Mouse (Mus musculus) CH12.LX (cell line): ENCODE results near the gene Lrrc28. TPM values are rescaled to one million over a fixed set of nuclear protein-coding genes. Genes with fewer than 3 reads are reported as not detected.

Experiments
- DNase-seq: peaks from one replicate; pipeline ENCODE4 v3.0.0-alpha.2; 2013; ENCODE audit errors: extremely low read depth
- H3K27ac ChIP-seq: 2 replicates; pipeline ENCODE4 v1.5.1; 2012; ENCODE audit warnings: low read depth, mild to moderate bottlenecking, control low read depth, moderate library complexity; ENCODE audit not compliant: insufficient read depth
- H3K27me3 ChIP-seq: replicated peaks from 2 replicates; pipeline ENCODE3; 2012; ENCODE audit warnings: inconsistent platforms
- H3K36me3 ChIP-seq, 2 experiments: replicated peaks in 1 of 2; 2 replicates each; pipeline versions ENCODE3 to v1.6.1; 2012; ENCODE audit warnings: inconsistent platforms in 1 of 2, low read length in 1 of 2, mild to moderate bottlenecking in 1 of 2, mixed read lengths in 1 of 2, moderate library complexity in 1 of 2; ENCODE audit not compliant: control insufficient read depth in 1 of 2, insufficient read depth in 1 of 2
- H3K4me1 ChIP-seq, 2 experiments: 2 replicates each; pipeline ENCODE4 v1.6.1; 2012; ENCODE audit warnings: inconsistent platforms in 1 of 2, moderate library complexity in 1 of 2; ENCODE audit not compliant: insufficient read depth in 2 of 2, control insufficient read depth in 1 of 2
- H3K4me2 ChIP-seq: 2 replicates; pipeline ENCODE4 v1.6.1; 2012; ENCODE audit warnings: low read depth, mild to moderate bottlenecking, control low read depth; ENCODE audit not compliant: poor library complexity, insufficient read depth, severe bottlenecking
- H3K4me3 ChIP-seq, 3 experiments: fragments of 150-350 bp in 1 of 3; sonication (generic) in 1 of 3; replicated peaks in 1 of 3; 2 replicates each; pipeline versions ENCODE3 to v1.5.1; 2011 to 2012; ENCODE audit warnings: low read depth in 2 of 3, low read length in 2 of 3, mild to moderate bottlenecking in 2 of 3, moderate library complexity in 2 of 3, control low read depth in 1 of 3, improper control_type of control experiment in 1 of 3, inconsistent platforms in 1 of 3, mixed read lengths in 1 of 3; ENCODE audit not compliant: poor library complexity in 1 of 3
- H3K79me2 ChIP-seq: replicated peaks from 2 replicates; pipeline ENCODE4 v1.6.1; 2012; ENCODE audit warnings: mild to moderate bottlenecking, moderate library complexity; ENCODE audit not compliant: control insufficient read depth, poor library complexity, insufficient read depth, severe bottlenecking; ENCODE audit errors: extremely low read depth
- H3K9ac ChIP-seq: 2 replicates; pipeline ENCODE4 v1.6.1; 2012; ENCODE audit warnings: low read depth, mild to moderate bottlenecking, control low read depth, moderate library complexity; ENCODE audit not compliant: insufficient read depth
- H3K9me3 ChIP-seq: replicated peaks from 2 replicates; pipeline ENCODE3; 2012; ENCODE audit warnings: low read length, inconsistent platforms, mixed read lengths
- BHLHE40 ChIP-seq: IDR thresholded peaks from 2 replicates; pipeline ENCODE4 v1.6.1; 2011; ENCODE audit warnings: mild to moderate bottlenecking, low read depth, low read length, improper control_type of control experiment
- CHD1 ChIP-seq: IDR thresholded peaks from 2 replicates; pipeline ENCODE4 v1.6.1; 2012; ENCODE audit warnings: low read depth, low read length, improper control_type of control experiment, inconsistent platforms
- CHD2 ChIP-seq: IDR thresholded peaks from 2 replicates; pipeline ENCODE4 v1.6.1; 2011; ENCODE audit warnings: low read length, improper control_type of control experiment
- CTCF ChIP-seq, 2 experiments: IDR thresholded peaks in 1 of 2; conservative IDR thresholded peaks in 1 of 2; 2 replicates each; pipeline ENCODE4 v1.5.1; 2011 to 2012; ENCODE audit warnings: low read depth in 2 of 2, low read length in 2 of 2, improper control_type of control experiment in 1 of 2, inconsistent platforms in 1 of 2, mild to moderate bottlenecking in 1 of 2, moderate library complexity in 1 of 2
- E2F4 ChIP-seq: IDR thresholded peaks from 2 replicates; pipeline ENCODE4 v1.6.1; 2011; ENCODE audit warnings: low read depth, low read length, improper control_type of control experiment; ENCODE audit not compliant: insufficient replicate concordance
- ELF1 ChIP-seq: IDR thresholded peaks from 2 replicates; pipeline ENCODE4 v1.6.1; 2014; ENCODE audit warnings: low read depth, mild to moderate bottlenecking, inconsistent platforms, low read length, improper control_type of control experiment
- EP300 ChIP-seq: IDR thresholded peaks from 2 replicates; pipeline ENCODE4 v1.6.1; 2011; ENCODE audit warnings: low read length, improper control_type of control experiment
- ETS1 ChIP-seq: conservative IDR thresholded peaks from 2 replicates; pipeline ENCODE4 v1.6.1; 2012; ENCODE audit warnings: low read depth, mild to moderate bottlenecking, inconsistent platforms, low read length, improper control_type of control experiment, moderate library complexity
- GABPA ChIP-seq: IDR thresholded peaks from 2 replicates; pipeline ENCODE4 v1.6.1; 2012; ENCODE audit warnings: low read depth, low read length, improper control_type of control experiment, inconsistent platforms; ENCODE audit not compliant: insufficient replicate concordance
- JUND ChIP-seq: conservative IDR thresholded peaks from 2 replicates; pipeline ENCODE4 v1.6.1; 2011; ENCODE audit warnings: low read depth, low read length, improper control_type of control experiment
- KAT2A ChIP-seq: IDR thresholded peaks from 2 replicates; pipeline ENCODE4 v1.6.1; 2012; ENCODE audit warnings: low read length, improper control_type of control experiment, inconsistent platforms; ENCODE audit not compliant: insufficient replicate concordance
- MAFK ChIP-seq: IDR thresholded peaks from 2 replicates; pipeline ENCODE4 v1.6.1; 2011; ENCODE audit warnings: low read length, improper control_type of control experiment; ENCODE audit not compliant: insufficient replicate concordance
- MAX ChIP-seq: IDR thresholded peaks from 2 replicates; pipeline ENCODE4 v1.6.1; 2011; ENCODE audit warnings: low read length, improper control_type of control experiment
- MAZ ChIP-seq: IDR thresholded peaks from 2 replicates; pipeline ENCODE4 v1.6.1; 2012; ENCODE audit warnings: low read depth, mild to moderate bottlenecking, inconsistent platforms, low read length, improper control_type of control experiment, moderate library complexity
- MYC ChIP-seq: IDR thresholded peaks from 2 replicates; pipeline ENCODE4 v1.6.1; 2011; ENCODE audit warnings: low read depth, mild to moderate bottlenecking, improper control_type of control experiment, low read length
- NELFE ChIP-seq: IDR thresholded peaks from 2 replicates; pipeline ENCODE4 v1.6.1; 2011; ENCODE audit warnings: low read depth, low read length, improper control_type of control experiment
- NRF1 ChIP-seq: IDR thresholded peaks from 2 replicates; pipeline ENCODE4 v1.6.1; 2014; ENCODE audit warnings: low read depth, mild to moderate bottlenecking, inconsistent platforms, low read length, improper control_type of control experiment, moderate library complexity
- PAX5 ChIP-seq: IDR thresholded peaks from 2 replicates; pipeline ENCODE4 v1.6.1; 2012; ENCODE audit warnings: low read length, inconsistent platforms, mixed read lengths
- POLR2A ChIP-seq: IDR thresholded peaks from 2 replicates; pipeline ENCODE4 v1.6.1; 2011; ENCODE audit warnings: low read depth, mild to moderate bottlenecking, improper control_type of control experiment, low read length
- POLR2AphosphoS2 ChIP-seq: IDR thresholded peaks from 2 replicates; pipeline ENCODE4 v1.6.1; 2011; ENCODE audit warnings: low read depth, low read length, improper control_type of control experiment
- RAD21 ChIP-seq: IDR thresholded peaks from 2 replicates; pipeline ENCODE4 v1.6.1; 2011; ENCODE audit warnings: low read depth, mild to moderate bottlenecking, low read length, improper control_type of control experiment, moderate library complexity
- RCOR1 ChIP-seq: conservative IDR thresholded peaks from 2 replicates; pipeline ENCODE4 v1.6.1; 2012; ENCODE audit warnings: low read depth, mild to moderate bottlenecking, inconsistent platforms, low read length, improper control_type of control experiment
- SIN3A ChIP-seq: IDR thresholded peaks from 2 replicates; pipeline ENCODE4 v1.6.1; 2012; ENCODE audit warnings: low read length, improper control_type of control experiment, inconsistent platforms
- SMC3 ChIP-seq: IDR thresholded peaks from 2 replicates; pipeline ENCODE4 v1.6.1; 2011; ENCODE audit warnings: low read depth, low read length, improper control_type of control experiment
- TBP ChIP-seq: conservative IDR thresholded peaks from 2 replicates; pipeline ENCODE4 v1.6.1; 2011; ENCODE audit warnings: low read depth, low read length, improper control_type of control experiment
- TCF12 ChIP-seq: IDR thresholded peaks from 2 replicates; pipeline ENCODE4 v1.6.1; 2014; ENCODE audit warnings: low read depth, mild to moderate bottlenecking, inconsistent platforms, low read length, improper control_type of control experiment
- UBTF ChIP-seq: IDR thresholded peaks from 2 replicates; pipeline ENCODE4 v1.6.1; 2012; ENCODE audit warnings: low read depth, mild to moderate bottlenecking, inconsistent platforms, low read length, improper control_type of control experiment, moderate library complexity
- USF1 ChIP-seq: IDR thresholded peaks from 2 replicates; pipeline ENCODE4 v1.6.1; 2014; ENCODE audit warnings: low read depth, mild to moderate bottlenecking, inconsistent platforms, low read length, improper control_type of control experiment
- USF2 ChIP-seq: conservative IDR thresholded peaks from 2 replicates; pipeline ENCODE4 v1.6.1; 2011; ENCODE audit warnings: low read depth, low read length, improper control_type of control experiment
- ZC3H11A ChIP-seq: IDR thresholded peaks from 2 replicates; pipeline ENCODE4 v1.6.1; 2012; ENCODE audit warnings: low read depth, mild to moderate bottlenecking, inconsistent platforms, low read length, improper control_type of control experiment
- ZNF384 ChIP-seq: IDR thresholded peaks from 2 replicates; pipeline ENCODE4 v1.6.1; 2012; ENCODE audit warnings: low read depth, low read length, improper control_type of control experiment, inconsistent platforms
- dilution Hi-C: fragments of 300-500 bp; cut with MboI; formaldehyde crosslinking; loops from 2 replicates; pipeline ENCODE4 v1.14.3; 2020; ENCODE audit warnings: low sequenced_read_pairs; ENCODE audit not compliant: extremely low pct_unique_long_range_greater_than_20kb, extremely low pct_ligation_motif_present
- in situ Hi-C: fragments of 300-500 bp; cut with MboI; formaldehyde crosslinking; loops from 3 replicates; pipeline ENCODE4 v1.14.3; 2019; ENCODE audit warnings: low sequenced_read_pairs, low pct_ligation_motif_present, low pct_unique_long_range_greater_than_20kb, mixed read lengths
- polyA plus RNA-seq: library from polyadenylated mRNA; unstranded; fragments of >175 nt; gene quantifications from 2 replicates; pipeline ENCODE4 v1.2.1, GENCODE M21; 2012; ENCODE audit warnings: low read depth; ENCODE audit not compliant: insufficient read length
- total RNA-seq, 2 experiments: library from RNA; depleted of rRNA; stranded (reverse); fragments of 300-350 nt in 1 of 2; fragments of >200 nt in 1 of 2; gene quantifications; 2 replicates each; pipeline ENCODE4 v1.2.3; 2012 to 2014

Lrrc28 gene
- total and polyA plus RNA-seq, 3 experiments = 41.6 to 63.5 (median 59.2) TPM

- Histone ChIP-seq H3K36me3 (peaks cover 17 to 36% of the 10 kb centered on the region in 2 experiments), H3K9me3 (no peaks in the 10 kb centered on the region), H3K4me1 (peaks cover 8 to 70% of the 10 kb centered on the region in 2 experiments), H3K79me2 (peaks cover 22% of the 10 kb centered on the region), H3K27ac (no peak overlapping the region), H3K27me3 (no peaks in the 10 kb centered on the region), H3K4me3 (no peak overlapping the region), H3K9ac (no peak overlapping the region), H3K4me2 (no peak overlapping the region)
- dilution Hi-C loops (no loop called here), in situ Hi-C loops (no loop called here)
- no peak for DNase-seq
- TF ChIP-seq CHD2 = no peak
- no peak for TF ChIP-seq CTCF (conservative IDR thresholded peaks at IDR 0.05 in 1 of 2, IDR thresholded peaks at IDR 0.05 in 1 of 2; ENCODE audit: low read depth in 2 of 2, low read length in 2 of 2)
- TF ChIP-seq BHLHE40 = no peak
- TF ChIP-seq MAX = no peak
- no peak for TF ChIP-seq ELF1
- TF ChIP-seq TBP = no peak
- no peak for TF ChIP-seq SMC3
- TF ChIP-seq MYC = no peak
- TF ChIP-seq TCF12 = no peak
- no peak for TF ChIP-seq POLR2A
- no peak for TF ChIP-seq NRF1
- no peak for TF ChIP-seq ZC3H11A
- TF ChIP-seq MAZ = no peak
- no peak for TF ChIP-seq PAX5
- TF ChIP-seq RCOR1 = no peak
- TF ChIP-seq ZNF384 = no peak
- no peak for TF ChIP-seq GABPA
- TF ChIP-seq JUND = no peak
- TF ChIP-seq POLR2AphosphoS2 = no peak
- TF ChIP-seq EP300 = no peak
- TF ChIP-seq, all 38 proteins: peak for 0
These were observed 28.2 kb downstream of the Lrrc28 start for GRCm38 (mm10) chr7:67616890-67617289.

- H3K9ac ChIP-seq = no peak overlapping the region
- H3K4me3 ChIP-seq = no peak overlapping the region
- H3K4me2 ChIP-seq = no peak overlapping the region; the same call in 1 of the 2 replicates
- peaks cover 12 to 80% of the 10 kb centered on the region in 2 experiments for H3K4me1 ChIP-seq
- dilution Hi-C loops = no loop called here
- H3K36me3 ChIP-seq = peaks cover 20 to 45% of the 10 kb centered on the region in 2 experiments
- H3K79me2 ChIP-seq = peaks cover 24% of the 10 kb centered on the region
- H3K27me3 ChIP-seq = no peaks in the 10 kb centered on the region
- TF ChIP-seq RAD21 = no peak
- no peak for TF ChIP-seq UBTF
- TF ChIP-seq KAT2A = no peak
- TF ChIP-seq NELFE = no peak
- TF ChIP-seq SIN3A = no peak
- TF ChIP-seq ZC3H11A = no peak
- TF ChIP-seq E2F4 = no peak
- TF ChIP-seq RCOR1 = no peak
- TF ChIP-seq ELF1 = no peak
- no peak for TF ChIP-seq MAFK
- no peak for TF ChIP-seq USF2
- TF ChIP-seq BHLHE40 = no peak
- no peak for TF ChIP-seq USF1
- TF ChIP-seq ETS1 = no peak
- no peak for TF ChIP-seq CHD1
- TF ChIP-seq TBP = no peak
- H3K9me3 ChIP-seq = no peaks in the 10 kb centered on the region
- no peak overlapping the region for H3K27ac ChIP-seq
- in situ Hi-C loops = no loop called here
- DNase-seq = no peak
These were observed 30.6 kb downstream of the Lrrc28 start for GRCm38 (mm10) chr7:67614464-67614861.
